Mouse (Mus musculus) heart, adult 10 weeks (tissue): ENCODE results near the gene Xlr5b. TPM values are rescaled to one million over a fixed set of nuclear protein-coding genes. Genes with fewer than 3 reads are reported as not detected.

Source experiments
- polyA plus RNA-seq: library from polyadenylated mRNA; stranded (reverse); fragments of 350-450 nt; fragmentation: Illumina TruSeq; extraction: RNeasy Lipid Tissue Mini Kit (QIAGEN cat#74804); gene quantifications from one replicate; pipeline ENCODE4 v1.2.3, GENCODE M21; 2014; ENCODE audit warnings: low read depth, low replicate concordance

Xlr5b gene
- not detected for polyA plus RNA-seq

GRCm38 (mm10) chrX:73148496-73148895 is at the start of gene Xlr5b:
Xlr5b (plus strand) TSS chrX:73148796.

GRCm38 (mm10) chrX:73116747-73117146 is 31.8 kb upstream of the Xlr5b start, which contains the start of gene Gm14685:
Gm14685 (plus strand) TSS chrX:73117047.

GRCm38 (mm10) chrX:73149350-73149749 is 754 bp downstream of the Xlr5b start, which contains the start of gene DXBay18:
DXBay18 (minus strand) TSS chrX:73149450.

GRCm38 (mm10) chrX:73176889-73177288 is 28.3 kb downstream of the Xlr5b start, which contains the start of gene Spin2d:
Spin2d (minus strand) TSS chrX:73176989.

DNA sequence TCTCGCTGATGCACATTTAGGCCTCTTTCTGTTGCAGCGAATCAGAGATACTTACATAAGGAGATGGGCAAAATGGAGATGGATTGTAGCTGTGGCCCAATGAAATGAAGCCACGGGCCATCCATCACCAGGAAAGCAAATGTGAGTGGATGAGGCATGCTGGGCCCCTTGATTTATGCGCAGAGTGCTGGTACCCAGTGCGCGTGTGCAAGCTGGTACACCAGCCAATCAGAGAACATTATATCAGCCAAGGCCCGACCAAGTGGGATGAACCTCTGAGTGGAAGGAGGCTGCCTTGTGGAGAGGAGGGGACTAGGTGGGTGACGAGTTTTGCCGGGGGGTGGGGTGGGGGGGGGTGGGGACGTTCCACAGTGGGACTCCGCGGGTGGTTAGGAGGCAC is 43.3 kb downstream of the Xlr5b start, which contains the start of gene Xlr3b:
Gene Xlr3b (plus strand): TSS at position 274 of the 400 bp plus-strand sequence.

Other genes starting within 250 kb of the Xlr5b start
- gene Cetn2, start 230.4 kb upstream of the Xlr5b start, polyA plus RNA-seq = 36.7 TPM
- 6.7 TPM for gene Nsdhl, start 230.2 kb upstream of the Xlr5b start, polyA plus RNA-seq
- 2.2 TPM for gene Zfp185, start 161.5 kb upstream of the Xlr5b start, polyA plus RNA-seq
- gene Pnma5, start 111.7 kb upstream of the Xlr5b start, polyA plus RNA-seq = not detected
- not detected for gene Pnma3, start 84.0 kb upstream of the Xlr5b start, polyA plus RNA-seq
- not detected for gene Xlr4a, start 66.3 kb upstream of the Xlr5b start, polyA plus RNA-seq
- 0.71 TPM for gene Xlr3a, start 51.7 kb upstream of the Xlr5b start, polyA plus RNA-seq
- gene Gm14685, start 31.7 kb upstream of the Xlr5b start, polyA plus RNA-seq = not detected
- gene DXBay18, start 654 bp downstream of the Xlr5b start, polyA plus RNA-seq = not detected
- gene Spin2d, start 28.2 kb downstream of the Xlr5b start, polyA plus RNA-seq = not detected
- 0.76 TPM for gene Xlr3b, start 43.4 kb downstream of the Xlr5b start, polyA plus RNA-seq
- 0.50 TPM for gene Xlr4b, start 65.5 kb downstream of the Xlr5b start, polyA plus RNA-seq
- 4.1 TPM for gene F8a, start 79.5 kb downstream of the Xlr5b start, polyA plus RNA-seq
- gene Xlr4c, start 94.3 kb downstream of the Xlr5b start, polyA plus RNA-seq = not detected
- not detected for gene Xlr3c, start 116.6 kb downstream of the Xlr5b start, polyA plus RNA-seq
- not detected for gene Xlr5a, start 144.2 kb downstream of the Xlr5b start, polyA plus RNA-seq
- not detected for gene Xlr5c, start 144.2 kb downstream of the Xlr5b start, polyA plus RNA-seq
- not detected for gene Gm45015, start 188.0 kb downstream of the Xlr5b start, polyA plus RNA-seq
- gene Zfp275, start 193.8 kb downstream of the Xlr5b start, polyA plus RNA-seq = 7.8 TPM
- not detected for gene Gm18336, start 249.9 kb downstream of the Xlr5b start, polyA plus RNA-seq